Mouse (Mus musculus): Measurements from ENCODE around the gene Hist1h3i.
"Not testable (repeated sequence)": the region's sequence is repeated elsewhere in the genome, so short reads cannot be mapped to it uniquely, and the experiment has no call there.

The Hist1h3i gene

DNA sequence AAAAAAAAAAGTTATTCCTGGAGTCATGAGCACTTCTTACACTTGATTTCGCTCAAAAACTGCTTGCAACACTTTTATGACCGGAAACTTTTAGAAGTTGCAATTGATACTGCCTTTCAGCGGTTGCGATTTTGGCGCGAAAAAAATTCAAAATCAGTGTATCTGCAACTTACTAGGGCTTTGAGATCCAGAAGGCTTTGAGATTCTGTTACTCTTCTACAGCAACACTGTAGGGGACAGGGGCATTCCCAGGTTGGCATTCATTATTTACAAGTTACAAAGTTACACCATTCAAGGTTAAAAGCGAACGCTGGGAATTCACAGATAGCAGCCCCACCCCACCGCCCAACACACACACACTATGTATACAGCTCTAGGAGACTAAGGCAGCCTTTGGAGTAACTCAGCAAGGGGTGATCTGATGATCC is 578 bp upstream of the Hist1h3i start:
- DNase-seq (ENCODE audit: extremely low read depth, low read depth, low spot score), result no peak

DNA sequence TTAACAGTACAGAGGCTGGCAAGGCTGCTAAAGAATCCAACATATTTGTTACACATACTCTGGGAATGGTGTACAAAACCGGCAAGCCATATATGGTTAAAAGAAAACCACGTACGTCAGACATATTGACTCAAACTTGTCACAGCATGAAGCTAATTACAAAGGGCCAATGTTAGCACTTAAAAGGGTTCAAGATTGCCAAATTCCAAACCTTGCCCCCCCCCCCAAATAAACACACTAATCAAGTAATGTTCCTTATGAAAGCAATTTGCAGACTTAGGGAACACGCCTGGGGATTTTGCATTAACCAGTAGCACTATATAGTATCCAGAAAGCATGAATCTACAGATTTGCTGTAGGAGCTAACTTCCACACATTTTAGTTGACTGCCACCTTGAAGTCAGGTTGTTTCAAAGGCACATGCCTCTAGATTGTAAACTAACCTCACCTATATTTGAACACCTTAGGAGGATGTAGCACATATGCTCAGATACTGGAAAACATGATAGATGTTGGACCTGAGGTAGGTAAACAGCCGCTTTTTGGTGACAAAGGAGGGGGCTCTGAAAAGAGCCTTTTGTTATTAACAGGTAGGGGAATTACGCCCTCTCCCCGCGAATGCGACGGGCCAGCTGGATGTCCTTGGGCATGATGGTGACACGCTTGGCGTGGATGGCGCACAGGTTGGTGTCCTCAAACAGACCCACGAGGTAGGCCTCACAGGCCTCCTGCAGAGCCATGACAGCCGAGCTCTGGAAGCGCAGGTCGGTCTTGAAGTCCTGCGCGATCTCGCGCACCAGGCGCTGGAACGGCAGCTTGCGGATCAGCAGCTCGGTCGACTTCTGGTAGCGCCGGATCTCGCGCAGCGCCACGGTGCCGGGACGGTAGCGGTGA is 562 bp downstream of the Hist1h3i start:
- not testable (repeated sequence) for DNase-seq (ENCODE audit: extremely low read depth, low read depth, low spot score)

DNA sequence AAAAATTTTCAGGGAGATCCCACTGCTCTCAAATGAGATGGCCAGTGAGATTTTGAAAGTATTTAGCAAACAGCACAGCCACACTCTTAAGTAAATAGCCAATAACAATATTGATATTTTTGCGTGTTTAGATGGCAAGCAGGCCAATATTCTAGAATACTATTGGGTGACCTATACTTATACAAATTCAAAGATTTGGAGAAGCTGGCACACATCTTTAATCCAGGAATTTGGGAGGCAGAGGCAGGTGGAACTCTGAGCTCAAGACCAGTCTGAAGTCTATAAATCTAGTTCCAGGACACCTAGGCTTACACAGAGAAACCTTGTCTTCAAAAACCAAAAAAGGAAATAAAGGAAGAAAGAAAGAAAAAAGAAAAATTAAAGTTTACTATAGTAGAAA is 1.5 kb downstream of the Hist1h3i start:
- DNase-seq (ENCODE audit: extremely low read depth, low read depth, low spot score), result no peak

DNA sequence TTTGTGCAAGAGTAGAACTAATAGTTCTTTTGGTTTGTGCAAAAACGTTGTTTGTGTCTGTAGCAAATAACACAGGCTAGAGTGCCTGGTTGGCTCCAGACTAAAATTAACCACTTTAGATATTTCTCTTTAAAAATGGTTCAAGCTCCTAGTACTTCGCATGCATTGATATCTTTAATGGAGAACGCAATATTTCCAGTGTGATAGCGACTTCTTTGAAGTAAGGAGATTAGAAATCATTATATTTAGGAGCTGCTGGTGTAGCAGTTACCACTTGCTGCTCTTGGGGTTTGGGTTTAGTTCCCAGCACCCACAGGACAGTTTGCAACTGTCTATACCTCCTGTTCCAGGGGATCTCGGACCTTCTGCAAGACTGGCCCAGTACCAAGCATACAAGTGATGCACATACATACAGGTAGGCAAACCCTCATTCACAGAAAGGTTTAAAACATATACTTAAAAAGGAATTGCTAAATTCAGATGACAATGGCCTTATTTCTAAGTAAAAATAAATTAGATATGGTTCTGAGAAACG is 2.1 kb downstream of the Hist1h3i start:
- DNase-seq (ENCODE audit: extremely low read depth, low read depth, low spot score), result no peak

DNA sequence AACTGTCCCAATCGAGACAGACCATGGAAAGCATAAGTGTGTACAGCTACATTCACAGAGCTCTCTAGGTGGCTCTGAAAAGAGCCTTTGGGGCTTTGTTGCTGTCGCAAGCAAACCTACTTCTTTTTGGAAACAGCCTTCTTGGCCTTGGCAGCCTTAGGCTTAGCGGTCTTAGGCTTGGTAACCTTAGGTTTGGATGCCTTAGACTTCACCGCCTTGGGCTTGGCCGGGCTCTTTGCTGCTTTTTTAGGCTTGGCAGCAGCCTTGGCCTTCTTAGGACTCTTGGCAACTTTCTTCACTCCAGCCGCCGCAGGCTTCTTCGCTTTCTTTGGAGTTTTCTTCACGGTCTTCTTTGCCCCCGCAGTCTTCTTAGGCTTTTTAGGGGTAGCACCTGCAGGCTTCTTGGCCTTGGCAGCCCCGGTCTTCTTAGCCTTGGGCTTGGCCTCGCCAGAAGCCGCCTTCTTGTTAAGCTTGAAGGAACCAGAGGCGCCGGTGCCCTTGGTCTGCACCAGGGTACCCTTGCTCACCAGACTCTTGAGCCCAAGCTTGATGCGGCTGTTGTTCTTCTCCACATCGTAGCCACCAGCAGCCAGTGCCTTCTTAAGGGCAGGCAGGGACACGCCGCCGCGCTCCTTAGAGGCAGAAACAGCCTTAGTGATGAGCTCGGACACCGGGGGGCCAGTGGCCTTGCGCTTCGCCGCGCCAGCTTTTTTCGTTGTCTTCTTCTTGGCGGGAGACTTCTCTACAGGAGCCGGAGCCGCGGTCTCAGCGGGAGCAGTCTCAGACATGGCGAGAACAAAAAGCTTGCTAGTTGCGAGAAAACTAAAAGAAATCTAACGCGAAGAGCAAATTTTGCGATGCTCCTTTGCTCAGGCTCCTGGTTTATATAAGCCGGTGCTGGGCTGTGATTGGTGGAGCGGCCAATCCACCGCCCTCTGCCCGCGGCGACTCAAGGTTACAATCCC is 3.1 kb downstream of the Hist1h3i start, which contains the start of gene Hist1h1b:
Hist1h1b (minus strand) TSS at position 859 of the 965 bp plus-strand sequence.
- DNase-seq (ENCODE audit: extremely low read depth, low read depth, low spot score), result no peak

DNA sequence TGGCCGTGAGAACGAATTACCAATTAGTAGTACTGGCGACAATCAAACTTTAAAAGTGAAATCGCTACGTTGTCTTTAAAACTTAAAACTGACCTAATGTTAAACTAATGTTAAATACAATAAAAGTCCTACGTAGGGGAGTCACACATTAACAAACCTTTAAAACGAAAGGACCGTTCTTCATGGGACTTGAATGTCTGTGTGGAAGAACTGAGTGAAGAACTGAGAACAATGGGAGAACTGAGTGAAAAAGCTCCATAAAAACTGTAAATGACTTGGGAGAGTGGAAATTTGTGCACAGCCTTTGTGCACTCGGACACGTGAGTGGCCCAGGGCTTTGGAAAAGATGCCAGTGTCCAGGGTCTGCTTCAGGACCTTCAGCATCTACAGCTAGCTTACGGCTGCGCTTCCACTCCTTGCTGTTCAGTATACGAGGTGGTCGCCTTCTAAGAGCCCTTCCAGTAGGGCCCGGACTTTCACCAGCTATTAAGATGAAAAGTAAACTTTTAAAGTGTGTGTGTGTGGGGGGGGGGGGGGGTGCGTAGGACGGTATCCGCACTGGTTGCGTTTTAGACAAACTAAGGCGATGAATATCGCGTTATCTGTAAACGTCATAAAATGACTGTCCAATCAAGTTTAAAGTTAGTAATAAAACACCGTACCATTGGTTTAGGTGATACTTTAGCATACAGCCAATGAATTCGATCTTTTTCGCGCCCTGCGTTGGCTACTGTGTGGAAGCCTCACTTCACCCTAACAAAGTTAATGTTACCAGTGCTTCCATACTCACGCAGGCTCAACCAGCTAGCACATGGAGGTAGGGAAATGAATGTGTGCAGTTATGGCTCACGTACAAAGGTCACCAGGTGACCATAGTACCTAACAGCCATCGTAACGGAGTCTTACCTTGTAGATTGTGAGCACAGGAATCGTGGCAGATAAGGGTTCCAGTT is 4.1 kb downstream of the Hist1h3i start:
- DNase-seq (ENCODE audit: extremely low read depth, low read depth, low spot score), result no peak

DNA sequence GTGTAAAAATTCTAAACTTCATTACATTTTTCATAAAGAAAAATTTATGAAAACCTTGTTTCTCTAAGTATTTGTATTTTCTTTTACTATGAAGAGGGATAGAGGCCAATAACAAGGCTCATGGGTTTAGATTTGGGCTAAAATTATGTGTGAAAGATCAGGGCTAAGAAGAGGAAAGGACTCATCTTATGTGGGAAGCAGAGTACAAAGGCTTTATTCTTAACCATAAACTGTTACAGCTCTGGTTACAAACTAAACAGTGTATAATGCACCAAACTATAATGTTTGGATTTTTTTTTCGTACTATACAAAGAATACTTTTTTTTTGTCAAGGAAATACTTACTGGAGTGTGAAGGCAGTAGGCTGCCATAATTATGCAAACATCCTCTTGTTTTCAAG is 27.5 kb downstream of the Hist1h3i start:
- DNase-seq (ENCODE audit: extremely low read depth, low read depth, low spot score), result no peak

DNA sequence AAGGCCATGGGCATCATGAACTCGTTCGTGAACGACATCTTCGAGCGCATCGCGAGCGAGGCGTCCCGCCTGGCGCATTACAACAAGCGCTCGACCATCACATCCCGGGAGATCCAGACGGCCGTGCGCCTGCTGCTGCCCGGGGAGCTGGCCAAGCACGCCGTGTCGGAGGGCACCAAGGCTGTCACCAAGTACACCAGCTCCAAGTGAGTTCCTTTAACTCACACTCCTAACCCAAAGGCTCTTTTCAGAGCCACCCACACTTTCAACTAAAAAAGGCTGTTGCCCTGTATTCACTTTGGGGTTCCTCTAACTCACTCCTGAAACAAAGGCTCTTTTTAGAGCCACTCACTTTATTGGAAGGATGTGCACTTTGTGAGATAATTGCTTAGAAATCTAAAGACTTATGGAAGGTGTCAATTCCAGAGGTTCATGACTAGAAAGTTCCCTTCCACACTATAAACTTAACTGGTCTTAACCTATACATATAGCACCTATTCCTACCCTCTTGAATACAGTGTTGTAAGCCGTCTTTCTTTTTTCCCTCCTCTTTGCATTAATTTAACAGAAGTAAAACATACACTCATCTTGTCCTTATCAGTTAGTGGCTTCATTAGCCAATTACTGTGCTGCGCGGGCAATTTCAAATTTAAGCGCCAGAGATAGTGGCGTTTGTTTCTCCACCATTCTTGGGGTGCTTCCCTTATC is 28.7 kb downstream of the Hist1h3i start:
- not testable (repeated sequence) for DNase-seq (ENCODE audit: extremely low read depth, low read depth, low spot score)

DNA sequence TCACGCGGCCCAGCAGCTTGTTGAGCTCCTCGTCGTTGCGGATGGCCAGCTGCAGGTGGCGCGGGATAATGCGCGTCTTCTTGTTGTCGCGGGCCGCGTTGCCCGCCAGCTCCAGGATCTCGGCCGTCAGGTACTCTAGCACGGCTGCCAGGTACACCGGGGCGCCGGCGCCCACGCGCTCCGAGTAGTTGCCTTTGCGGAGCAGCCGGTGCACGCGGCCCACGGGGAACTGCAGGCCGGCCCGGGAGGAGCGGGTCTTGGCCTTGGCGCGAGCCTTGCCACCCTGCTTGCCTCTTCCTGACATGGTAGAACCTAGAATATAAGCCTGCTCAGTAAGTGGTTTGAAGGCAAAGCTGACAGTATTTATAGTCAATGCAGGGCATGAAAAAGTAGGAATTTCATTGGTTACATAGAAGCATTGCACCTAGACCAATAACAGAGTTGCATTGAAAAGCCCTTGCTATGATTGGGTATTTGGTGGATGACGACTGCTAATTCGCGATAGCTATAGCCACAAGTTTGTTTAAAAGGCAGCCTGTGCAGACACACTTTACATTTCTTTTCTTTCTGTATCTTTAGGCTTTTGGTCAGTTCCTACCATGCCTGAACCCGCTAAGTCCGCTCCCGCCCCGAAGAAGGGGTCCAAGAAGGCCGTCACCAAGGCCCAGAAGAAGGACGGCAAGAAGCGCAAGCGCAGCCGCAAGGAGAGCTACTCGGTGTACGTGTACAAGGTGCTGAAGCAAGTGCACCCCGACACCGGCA is 29.5 kb downstream of the Hist1h3i start, which contains the start of the genes Hist1h2ak and Hist1h2bn:
Hist1h2ak (minus strand) TSS at position 304 of the 762 bp plus-strand sequence.
Hist1h2bn (plus strand) TSS at position 600 of the 762 bp plus-strand sequence.
- DNase-seq (ENCODE audit: extremely low read depth, low read depth, low spot score), result peak; percentile 91

DNA sequence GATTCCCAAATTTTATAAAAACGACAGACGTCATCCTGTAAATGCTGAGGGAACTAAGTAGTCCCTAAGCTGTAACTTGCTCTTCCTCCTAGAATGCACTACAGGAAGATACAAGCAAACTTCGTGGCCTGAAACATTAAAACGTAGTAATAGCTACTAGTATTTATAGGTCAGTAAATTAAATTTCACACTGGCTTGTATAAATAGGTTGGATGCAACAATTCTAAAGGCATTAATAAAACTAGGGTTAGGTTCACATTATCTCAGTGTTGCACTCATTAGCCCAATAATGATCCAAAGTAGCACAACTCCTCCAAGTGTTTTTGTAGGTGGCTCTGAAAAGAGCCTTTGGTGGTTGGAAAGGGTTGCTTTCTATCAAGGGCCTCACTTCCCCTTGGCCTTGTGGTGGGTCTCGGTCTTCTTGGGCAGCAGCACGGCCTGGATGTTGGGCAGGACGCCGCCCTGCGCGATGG is 30.1 kb downstream of the Hist1h3i start:
- no peak for DNase-seq (ENCODE audit: extremely low read depth, low read depth, low spot score)

DNA sequence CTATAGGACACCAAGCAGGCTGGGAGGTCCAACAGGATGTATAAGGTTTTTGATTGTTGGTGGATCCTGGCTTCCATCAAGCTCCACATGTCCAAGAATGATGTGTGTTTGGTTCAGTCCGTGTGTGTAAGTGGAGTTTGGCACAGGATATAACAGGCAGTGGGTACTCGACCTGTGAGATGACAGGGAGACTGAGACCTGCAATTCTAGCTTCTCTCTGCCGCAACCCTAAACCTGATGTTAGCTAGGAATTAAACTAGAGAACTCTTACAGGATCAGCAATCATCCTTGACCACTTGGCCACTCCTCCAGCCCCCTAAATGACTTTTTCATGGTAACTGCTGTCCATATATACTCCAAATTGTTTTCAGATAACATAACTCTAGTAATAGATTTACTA is 30.8 kb downstream of the Hist1h3i start:
- DNase-seq (ENCODE audit: extremely low read depth, low read depth, low spot score), result no peak

DNA sequence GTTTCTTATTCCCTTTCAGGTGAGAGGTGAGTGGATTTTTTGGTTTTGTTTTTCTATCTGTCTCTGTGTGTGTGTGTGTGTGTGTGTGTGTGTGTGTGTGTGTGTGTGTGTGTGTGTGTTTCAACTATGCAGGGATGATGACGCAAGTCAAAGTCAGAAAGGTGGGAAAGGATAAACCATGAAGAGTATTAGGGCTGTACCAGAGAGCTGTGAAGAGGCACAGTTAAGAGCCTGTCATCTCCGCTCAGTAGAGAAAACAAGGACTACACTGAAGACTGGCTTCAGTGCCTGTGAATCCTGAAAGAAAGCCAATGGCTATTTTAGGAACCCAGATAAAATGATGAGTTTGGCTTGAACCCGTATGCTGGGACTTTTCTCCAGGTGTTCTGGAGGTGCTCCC is 31.3 kb downstream of the Hist1h3i start:
- DNase-seq (ENCODE audit: extremely low read depth, low read depth, low spot score), result no peak

DNA sequence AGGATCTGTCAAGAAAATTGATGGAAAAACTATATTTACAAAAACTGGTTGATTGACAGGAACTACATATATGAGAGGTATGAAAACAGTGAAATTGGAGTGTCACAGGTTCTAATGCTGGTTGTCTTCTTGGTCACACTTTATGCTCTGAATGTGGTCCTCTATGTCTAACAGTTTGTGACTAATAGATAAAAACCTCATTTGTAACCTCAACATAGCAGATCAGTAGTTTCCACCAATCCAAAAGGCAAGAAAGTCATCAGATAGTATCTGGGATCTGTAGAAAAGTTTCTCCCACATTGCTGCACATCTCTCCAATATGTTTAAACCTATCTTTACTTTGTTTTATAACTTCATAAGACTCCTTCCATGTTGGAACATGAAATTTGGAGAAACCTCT is 31.8 kb downstream of the Hist1h3i start:
- DNase-seq (ENCODE audit: extremely low read depth, low read depth, low spot score), result no peak

DNA sequence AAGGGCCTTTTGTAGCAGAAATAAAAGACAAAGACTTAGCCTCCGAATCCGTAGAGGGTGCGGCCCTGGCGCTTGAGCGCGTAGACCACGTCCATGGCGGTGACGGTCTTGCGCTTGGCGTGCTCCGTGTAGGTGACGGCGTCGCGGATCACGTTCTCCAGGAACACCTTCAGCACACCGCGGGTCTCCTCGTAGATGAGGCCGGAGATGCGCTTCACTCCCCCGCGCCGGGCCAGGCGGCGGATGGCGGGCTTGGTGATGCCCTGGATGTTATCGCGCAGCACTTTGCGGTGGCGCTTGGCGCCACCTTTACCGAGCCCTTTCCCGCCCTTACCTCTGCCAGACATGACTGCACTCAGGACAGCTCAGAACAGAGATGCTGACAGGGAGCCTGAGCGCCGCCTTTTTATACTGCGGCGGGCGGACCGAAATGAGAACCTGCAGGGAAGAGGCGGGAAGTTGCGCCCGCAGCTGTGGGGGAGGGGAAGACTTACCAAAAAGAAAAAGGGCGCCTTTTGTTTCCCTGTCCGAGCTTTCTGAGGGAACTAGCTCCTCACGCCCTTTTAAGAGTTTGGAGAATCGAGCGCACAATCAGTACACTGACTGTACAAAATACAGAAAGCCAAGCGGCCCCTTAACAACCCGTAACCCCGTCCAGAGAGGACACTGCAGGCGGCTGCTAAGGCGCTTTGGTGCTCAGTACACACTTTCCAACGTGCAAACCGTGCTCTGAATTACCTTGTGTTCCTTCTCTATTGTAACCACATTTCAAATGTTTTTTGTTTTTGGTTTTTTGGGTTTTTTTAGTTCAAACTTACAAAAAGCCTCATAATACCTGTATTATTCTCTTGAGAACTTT is 32.8 kb downstream of the Hist1h3i start, which contains the start of gene Hist1h4k:
Hist1h4k (minus strand) TSS at position 347 of the 859 bp plus-strand sequence.
- DNase-seq (ENCODE audit: extremely low read depth, low read depth, low spot score), result not testable (repeated sequence)

DNA sequence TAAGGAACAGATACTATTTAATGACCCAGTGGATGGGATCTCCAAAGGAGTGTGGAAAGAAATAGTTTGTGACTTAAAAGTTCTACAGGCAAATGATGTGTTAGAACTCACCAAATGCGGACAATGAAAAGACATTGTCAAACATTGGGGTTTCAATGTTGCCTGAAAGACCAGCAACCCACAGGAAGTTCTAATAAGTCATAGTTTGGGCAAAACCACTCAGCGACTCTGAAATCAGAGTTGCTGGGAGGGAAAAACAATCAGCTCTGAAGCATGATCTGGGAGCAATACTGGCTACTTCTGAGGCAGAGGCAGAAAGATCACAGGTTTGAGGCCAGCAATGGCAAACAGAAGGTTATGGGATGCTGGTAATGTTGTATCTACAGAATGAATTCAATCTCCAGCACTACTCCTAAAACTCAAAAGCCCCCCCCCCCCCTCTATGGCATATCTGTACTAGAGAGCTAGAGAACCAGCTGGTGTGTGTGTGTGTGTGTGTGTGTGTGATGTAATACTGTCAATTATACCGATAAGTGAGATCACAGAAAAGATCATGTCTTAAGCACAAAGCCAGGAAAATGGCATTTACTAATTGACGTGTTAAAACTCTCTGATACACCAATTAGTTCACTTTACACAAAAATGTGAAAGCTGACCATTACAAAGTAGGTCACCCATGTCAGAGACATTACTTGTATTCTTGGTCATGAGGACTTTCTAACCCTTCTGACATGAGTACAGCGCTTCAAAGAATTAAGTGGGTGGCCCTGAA is 33.6 kb downstream of the Hist1h3i start:
- no peak for DNase-seq (ENCODE audit: extremely low read depth, low read depth, low spot score)

DNA sequence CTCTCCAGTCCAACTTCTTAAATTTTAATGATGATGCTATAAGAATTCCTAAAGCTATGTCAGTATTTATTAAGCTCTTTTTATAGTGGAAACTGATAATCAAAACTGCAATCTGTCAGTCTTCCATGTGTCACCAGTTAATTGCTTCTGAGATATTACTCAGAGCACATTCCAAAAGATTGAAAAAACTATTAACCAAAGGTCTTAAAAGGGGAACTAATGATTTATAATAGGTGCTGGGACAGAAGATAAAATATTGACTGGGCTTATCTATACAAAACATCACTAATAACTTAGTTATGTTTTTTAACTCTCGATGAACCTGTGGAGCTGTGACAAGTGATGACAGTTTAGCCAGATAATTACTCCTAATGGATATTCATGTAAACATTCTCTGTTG is 38.2 kb downstream of the Hist1h3i start:
- no peak for DNase-seq (ENCODE audit: extremely low read depth, low read depth, low spot score)

Data from fat pad, adult 2 months (tissue).